Mouse (Mus musculus) C2C12 (cell line): Measurements from ENCODE around the gene Ssrp1.

ENCODE experiments used
- CEBPB ChIP-seq: IDR thresholded peaks from one replicate; pipeline ENCODE4 v1.6.1; 2011; ENCODE audit warnings: low read depth, mild to moderate bottlenecking, control low read depth, moderate library complexity
- CTCF ChIP-seq: IDR thresholded peaks from one replicate; pipeline ENCODE4 v1.5.1; 2011; ENCODE audit not compliant: control insufficient read depth, insufficient read depth, insufficient read length
- FOSL1 ChIP-seq: IDR thresholded peaks from one replicate; pipeline ENCODE4 v1.8.0; 2011; ENCODE audit warnings: mild to moderate bottlenecking, low read length; ENCODE audit not compliant: poor library complexity, insufficient read depth, severe bottlenecking
- MAX ChIP-seq: IDR thresholded peaks from one replicate; pipeline ENCODE4 v1.6.1; 2011; ENCODE audit warnings: mild to moderate bottlenecking, control low read depth
- MYOG ChIP-seq: IDR thresholded peaks from one replicate; pipeline ENCODE4 v1.6.1; 2011; ENCODE audit not compliant: control insufficient read depth, insufficient read length; ENCODE audit errors: extremely low read depth
- USF1 ChIP-seq: IDR thresholded peaks from one replicate; pipeline ENCODE4 v1.6.1; 2011; ENCODE audit warnings: low read depth, mild to moderate bottlenecking, control low read depth, moderate library complexity

- TF ChIP-seq CTCF (no peak), USF1 (no peak), MAX (no peak), MYOG (no peak), CEBPB (no peak), FOSL1 (no peak)
Measured at GRCm38 (mm10) chr2:85033121-85033520, 3.9 kb upstream of the Ssrp1 start.
